Mouse (Mus musculus): Measurements from ENCODE around the gene Ntn4.
A peak's percentile ranks its signal among the peaks of the same experiment; 100 is the strongest.

The Ntn4 gene

DNA sequence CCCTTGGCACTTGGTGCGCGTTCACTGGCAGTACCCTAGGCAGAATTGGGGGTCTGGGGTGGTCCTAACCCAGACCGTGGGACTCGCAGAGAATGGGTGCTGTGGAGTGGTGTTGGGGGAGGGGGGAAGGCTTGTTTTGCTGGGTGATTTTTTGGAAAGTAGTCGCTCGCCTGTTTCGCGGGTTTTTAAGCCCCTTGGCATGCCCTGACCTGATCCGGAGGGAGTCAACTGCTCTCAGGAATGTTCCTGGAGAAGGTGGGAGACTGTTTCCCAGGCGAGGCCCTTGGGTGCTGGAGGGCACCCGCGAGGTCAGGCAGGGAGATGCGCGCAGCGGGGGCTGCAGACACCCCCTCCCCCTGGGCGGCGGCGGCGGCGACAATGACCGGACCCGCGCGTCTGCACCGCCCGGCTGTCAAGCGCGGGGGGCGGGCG lies at the start of gene Ntn4:
TSS of gene Ntn4 (plus strand) at position 161 of the 432 bp plus-strand sequence.
- DNase-seq (ENCODE audit: low read depth): peak; percentile 20

DNA sequence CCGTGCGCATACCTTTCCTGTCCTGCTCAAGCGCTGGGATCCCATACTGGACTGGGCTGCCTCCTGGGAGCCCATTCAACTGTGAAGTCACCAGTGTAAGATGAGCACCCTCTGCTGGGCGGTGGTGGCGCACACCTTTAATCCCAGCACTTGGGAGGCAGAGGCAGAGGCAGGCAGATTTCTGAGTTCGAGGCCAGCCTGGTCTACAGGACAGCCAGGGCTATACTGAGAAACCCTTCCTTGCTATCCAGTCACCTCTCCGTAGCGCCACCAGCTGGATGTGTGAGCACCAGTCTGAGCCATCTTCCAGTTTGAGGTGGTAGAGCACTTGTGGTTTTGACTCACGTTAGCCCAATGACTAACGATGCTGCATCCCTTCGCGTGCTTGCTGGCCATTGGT lies 48.0 kb upstream of the Ntn4 start:
- DNase-seq (ENCODE audit: low read depth): peak; percentile 49

DNA sequence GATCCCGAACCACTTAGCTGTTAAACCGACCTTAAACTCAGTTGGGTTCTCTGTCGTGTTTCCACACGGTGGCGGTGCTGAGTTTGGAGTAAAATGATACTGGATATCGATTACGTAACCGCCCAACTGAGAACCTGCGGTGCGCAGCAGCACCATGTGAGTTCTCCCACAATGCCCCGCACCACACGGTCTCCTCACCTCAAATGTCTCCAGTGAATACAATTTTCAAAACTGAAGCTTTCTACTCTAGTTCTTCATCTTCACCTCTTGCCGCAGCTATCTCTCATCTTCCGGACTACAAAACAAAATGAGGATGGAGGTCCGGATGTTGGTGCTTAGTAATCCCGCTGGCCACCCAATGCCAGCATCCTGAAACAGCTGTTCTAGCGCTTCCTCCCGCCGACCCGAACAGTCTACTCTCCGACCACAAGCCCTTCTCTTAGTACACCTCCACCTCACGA lies 46.4 kb upstream of the Ntn4 start:
- peak; percentile 94 for DNase-seq (ENCODE audit: low read depth)

DNA sequence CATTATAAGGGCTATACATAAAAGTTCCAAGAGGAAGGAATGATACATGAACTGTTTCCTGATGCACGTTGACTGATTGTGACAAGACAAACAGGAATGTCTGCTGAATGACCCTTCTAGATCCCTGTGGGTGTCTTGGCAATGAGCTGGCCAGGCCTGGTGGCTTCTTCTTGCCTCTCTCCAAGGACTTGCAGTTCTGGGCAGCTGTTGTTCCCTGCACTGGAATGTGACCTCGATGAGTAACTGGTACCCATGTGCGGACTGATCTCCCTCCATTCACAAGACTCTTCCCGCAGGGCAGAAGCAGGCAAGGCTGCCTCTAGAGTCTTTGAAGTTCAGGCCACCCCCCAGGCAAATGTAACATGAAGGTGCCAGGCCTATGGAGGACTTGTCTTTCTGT lies 44.6 kb upstream of the Ntn4 start:
- no peak for DNase-seq (ENCODE audit: low read depth)

DNA sequence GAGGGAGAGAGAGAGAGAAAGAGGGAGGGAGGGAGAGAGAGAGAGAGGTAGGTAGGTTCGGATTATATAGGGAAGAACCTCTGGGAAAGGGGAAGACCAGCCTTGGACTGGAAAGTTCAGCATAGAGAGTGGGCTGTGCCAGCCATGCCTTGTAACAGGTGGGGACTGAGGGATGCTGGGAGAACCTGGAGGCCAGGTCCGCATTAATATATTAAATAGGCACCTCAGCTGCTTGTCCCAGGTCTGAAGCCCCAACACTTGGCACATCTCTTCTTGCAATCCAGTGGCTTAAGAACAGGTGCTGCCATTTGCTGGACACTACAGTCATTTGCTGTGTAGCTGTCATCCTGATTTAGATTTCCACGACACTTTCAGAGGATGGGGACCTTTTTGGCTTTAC lies 43.8 kb upstream of the Ntn4 start:
- DNase-seq (ENCODE audit: low read depth): no peak

DNA sequence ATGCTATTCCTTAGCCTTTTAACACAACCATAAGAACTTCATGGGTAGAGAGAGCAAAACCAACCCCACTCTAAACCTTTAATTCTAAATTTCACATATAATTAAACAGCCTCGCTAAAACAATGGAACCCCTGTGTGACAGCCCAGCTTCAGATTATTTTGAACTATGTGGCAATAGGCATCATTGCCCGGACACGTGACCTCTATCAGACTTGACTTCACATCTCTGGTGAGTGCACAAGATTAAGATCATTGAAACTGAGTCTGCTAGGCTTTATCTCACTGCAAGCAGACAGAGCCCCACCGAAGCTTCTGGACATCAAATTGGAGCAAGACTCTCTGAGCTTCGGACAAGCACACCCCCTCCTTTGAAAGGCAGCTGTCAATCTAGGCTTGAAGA lies 38.2 kb upstream of the Ntn4 start:
- DNase-seq (ENCODE audit: low read depth): no peak

DNA sequence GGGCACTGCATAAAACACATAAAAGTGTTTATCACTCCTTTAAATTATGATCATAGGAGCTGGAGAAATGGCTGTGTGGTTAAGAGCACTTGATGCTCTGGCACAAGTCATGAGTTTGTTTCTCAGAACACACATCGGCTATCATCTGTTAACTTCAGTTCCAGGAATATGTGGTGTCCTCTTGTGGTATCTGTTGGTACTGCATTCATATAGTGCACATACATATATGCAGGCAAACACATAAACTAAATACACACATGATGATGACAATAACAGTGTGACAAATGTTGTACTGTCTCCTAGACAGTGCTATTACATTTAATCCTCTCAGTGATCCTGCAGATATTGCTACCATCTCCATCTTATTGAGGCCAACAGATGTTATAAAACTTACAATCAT lies 37.2 kb upstream of the Ntn4 start:
- peak; percentile 30 for DNase-seq (ENCODE audit: low read depth)

DNA sequence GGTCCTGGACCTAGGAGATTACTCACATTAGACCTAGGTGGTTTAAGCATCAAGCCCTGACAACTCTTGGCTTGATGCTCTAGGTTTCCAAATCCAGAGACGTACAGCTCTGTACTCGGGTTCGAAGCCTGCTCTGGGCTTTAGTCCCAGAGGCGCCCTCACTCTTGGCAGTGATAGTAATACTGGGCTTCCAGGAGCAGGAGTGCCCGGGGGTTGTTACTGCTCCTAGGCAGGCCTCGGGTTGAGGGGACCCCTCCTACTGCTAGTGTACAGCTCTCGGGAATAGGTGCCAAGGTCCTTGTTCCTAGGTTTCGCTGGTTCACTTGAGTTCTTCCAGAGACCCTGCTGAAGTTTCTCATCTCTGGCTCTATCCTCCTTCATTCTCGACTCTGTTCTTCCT lies 34.2 kb upstream of the Ntn4 start:
- no peak for DNase-seq (ENCODE audit: low read depth)

DNA sequence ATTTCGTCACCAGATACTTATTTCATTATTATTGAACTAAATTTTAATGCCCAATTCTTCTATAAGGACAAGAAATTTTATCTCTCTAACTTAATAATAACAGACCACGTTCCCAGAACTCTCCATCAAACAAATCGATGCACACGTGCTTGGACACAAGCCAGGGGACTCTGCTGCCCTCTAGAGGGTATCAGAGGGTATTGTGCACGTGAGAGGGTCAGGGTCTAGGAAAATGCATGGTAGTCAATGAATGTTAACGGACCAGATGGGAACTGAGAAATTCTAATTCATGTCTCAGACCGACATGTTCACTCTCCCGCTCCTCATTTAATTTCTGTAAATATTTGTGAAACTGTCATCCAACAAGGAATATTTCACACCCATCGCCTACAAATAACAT lies 32.4 kb upstream of the Ntn4 start:
- DNase-seq (ENCODE audit: low read depth): peak; percentile 65

DNA sequence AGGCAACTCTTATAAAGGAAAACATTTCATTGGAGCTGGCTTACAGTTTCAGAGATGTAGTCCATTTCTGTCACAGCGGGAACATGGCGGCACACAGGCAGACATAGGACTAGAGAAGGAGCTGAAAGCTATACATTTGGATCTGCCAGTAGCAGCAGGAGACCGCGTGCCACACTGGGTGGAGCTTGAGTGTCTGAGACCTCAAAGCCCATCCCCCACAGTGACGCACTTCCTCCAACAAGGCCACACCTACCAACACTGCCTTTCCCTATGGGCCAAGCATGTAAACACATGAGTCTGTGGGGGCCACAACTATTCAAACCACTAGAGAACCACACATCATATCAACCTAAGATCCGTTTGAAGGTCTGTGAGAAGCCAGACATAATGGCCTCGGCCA lies 31.2 kb upstream of the Ntn4 start:
- no peak for DNase-seq (ENCODE audit: low read depth)

DNA sequence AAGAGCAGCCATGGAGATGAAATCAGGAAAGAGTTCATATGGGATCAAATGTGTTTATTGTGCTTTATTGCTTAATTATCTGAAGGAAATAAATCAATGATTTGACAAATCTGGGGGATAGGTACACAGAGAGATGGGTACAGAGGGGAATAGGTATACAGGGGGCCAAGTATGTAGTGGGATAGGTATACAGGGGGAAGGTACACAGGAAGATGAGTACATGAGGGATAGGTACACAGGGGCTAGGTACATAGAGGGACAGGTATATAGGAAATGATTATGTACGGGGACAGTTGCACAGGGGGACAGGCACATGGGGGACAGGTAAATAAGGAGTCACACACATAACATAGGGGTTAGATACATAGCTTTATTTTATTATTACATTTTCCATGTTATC lies 29.6 kb upstream of the Ntn4 start:
- no peak for DNase-seq (ENCODE audit: low read depth)

DNA sequence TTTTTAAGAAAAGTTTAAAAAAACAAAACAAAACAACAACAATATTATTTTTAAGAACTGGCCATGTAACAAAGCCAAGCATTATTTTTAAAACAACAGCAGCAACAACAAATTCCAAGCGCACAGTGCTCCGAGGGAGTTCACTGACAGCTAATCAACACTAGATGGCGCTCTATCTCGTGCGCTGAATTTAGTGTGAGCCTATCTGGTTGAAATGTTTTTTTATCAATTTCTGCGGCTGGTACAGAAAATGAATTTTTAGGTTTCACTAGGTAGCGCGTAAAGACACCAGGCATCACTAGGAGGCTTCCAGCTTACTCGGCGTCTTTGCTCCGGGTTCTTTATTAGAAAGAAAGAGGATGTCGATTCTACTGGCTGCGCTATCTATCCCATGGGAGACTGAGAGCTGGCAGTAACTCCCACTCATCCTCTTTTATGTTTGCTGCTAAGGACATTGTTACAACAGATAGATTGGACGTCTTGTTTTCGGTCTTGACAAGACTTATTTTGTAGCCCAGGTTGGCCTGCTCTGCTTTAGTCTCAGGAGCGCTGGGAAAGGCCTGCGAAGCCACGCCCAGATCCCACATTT lies 29.0 kb upstream of the Ntn4 start:
- DNase-seq (ENCODE audit: low read depth): peak; percentile 76

DNA sequence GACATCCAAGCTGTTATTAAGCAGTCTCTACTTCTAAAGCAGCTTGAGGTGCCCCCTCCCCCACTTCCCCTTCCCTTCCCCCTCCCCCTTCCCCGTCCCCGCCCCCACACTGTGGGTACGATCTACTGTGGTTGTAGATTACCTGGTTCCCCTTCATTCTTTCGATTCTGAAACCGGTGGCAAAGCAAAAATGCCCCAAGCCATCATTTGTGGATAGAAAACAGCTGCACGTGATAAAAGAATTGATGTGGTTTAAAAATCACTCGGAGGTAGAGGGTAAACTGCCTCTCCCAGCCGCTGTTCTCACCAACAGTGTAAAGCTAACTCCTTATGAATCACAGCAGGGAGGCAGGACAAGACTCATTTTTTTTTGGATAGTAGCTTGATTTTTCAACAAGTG lies 25.6 kb upstream of the Ntn4 start:
- DNase-seq (ENCODE audit: low read depth): peak; percentile 60

DNA sequence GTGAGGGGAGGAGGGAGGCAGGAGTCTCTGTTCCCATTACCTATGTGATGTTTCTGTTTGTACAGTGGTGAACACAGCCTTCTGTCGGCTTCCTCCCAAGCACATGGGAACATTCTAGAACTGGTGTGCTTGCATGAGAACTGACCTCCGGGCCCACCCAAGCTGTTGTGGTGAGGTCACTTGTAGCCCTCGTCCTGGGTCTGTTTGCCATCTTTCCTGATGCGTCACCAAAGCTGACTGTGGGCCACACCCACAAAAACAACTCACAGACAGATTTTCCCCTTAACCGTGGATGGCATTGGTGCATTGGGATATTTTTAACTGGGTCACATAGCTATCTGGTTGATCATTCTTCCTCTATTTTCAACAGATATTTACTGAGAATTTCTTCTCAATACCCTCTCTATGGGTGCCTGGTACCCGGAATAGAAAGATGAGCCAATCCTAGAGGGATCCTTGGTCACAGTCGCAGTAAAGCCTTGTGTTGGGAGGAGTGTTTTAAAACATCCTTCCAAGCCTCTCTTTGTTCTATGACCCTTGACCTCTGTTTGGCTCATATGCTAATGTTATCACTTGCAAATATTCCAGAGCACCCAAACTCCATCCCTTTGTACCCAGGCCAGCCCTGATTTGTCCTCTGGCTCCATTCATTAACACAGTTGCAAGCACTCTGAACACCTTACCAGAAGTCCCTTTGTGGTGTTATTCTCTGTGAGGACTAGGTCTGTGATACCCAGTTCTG lies 19.9 kb upstream of the Ntn4 start:
- no peak for DNase-seq (ENCODE audit: low read depth)

DNA sequence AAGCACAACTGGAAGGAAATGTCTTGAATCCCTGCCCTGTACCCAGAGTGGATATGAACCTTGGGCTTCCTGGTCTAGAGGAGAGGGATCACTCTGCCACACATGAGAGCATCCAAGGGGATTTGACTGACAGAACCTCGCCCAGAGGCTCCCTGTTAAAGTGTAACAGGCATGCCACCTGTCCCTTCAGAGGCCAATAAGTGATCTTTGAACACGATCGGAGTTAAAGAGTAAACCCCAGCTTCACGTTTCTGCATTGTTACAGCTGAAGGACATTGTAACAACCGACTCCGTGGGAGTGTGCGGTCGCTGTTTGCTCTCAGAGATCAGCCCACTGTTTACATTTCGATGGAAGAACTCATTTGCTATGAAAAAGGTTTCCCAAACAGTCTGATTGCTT lies 16.8 kb upstream of the Ntn4 start:
- no peak for DNase-seq (ENCODE audit: low read depth)

DNA sequence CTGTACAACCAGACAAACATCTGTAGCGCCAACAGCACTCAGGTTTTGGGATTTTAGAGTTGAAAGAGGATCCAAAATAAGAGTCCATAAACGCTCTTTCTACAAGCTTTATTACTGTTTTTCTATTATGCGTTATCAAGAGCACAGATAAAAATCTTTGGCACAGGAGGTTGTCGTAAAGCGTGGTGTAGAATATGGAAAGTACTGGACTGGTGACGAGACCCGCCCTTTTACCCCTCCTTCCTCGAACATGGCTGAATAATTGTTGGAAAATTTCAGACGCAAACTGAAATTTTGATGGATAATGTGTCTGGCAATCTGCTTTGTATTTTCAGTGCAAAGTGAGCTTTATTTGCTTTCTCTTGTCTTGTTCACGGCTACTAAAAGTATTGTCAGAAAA lies 16.3 kb upstream of the Ntn4 start:
- no peak for DNase-seq (ENCODE audit: low read depth)

DNA sequence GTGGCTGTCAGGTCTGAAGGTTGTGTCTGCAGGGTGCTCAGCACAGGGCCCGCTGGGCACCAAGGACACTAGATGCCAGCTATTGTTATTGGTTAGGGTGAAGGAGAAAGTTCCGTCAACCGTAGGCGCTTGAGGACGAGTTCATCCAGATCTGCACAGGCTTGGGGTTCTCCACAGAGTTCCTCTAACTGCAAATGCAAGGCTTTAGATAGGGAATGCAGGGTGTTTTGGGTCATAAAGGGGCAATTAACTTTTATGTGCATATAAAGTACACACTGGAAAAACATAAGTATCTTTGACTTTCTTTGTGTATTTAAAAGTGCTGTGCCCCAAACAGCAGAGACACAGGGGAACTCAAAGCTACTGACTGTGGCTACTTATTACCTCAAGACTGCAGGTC lies 10.2 kb upstream of the Ntn4 start:
- no peak for DNase-seq (ENCODE audit: low read depth)

DNA sequence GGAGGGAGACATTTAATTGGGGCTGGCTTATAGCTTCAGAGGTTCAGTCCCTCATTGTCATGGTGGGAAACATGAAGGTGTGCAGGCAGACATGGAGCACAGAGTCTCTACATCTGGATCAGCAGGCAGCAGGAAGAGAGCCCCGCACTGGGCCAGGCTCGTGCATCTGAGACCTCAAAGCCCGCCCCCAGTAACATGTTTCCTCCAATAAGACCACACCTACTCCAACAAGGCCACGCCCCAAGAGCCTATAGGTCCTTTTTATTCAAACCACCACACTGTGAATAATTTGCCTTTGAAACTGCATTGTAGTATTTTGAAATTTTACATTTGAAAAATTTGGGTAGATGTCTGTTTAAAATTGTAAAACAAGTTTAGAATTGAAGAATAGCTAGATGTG lies 8.4 kb upstream of the Ntn4 start:
- DNase-seq (ENCODE audit: low read depth): no peak

DNA sequence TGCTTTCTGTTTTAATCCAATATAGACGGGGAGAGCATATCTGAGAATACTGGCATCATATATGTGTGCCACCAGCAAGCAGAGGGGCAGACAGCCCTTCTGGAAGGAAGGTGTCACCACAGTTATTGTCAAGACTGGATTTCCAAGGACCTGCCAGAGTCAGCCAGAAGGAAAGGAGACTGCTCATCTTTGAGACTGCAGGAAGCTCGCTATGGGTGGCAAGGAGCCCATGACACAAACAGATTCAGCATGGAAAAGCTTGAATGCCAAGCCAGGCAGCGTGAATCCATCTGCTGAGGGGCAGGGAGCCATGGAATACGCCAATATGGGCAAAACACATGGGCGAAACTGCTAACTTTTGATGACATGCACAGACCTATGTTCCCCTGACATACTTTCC lies 6.9 kb upstream of the Ntn4 start:
- no peak for DNase-seq (ENCODE audit: low read depth)

DNA sequence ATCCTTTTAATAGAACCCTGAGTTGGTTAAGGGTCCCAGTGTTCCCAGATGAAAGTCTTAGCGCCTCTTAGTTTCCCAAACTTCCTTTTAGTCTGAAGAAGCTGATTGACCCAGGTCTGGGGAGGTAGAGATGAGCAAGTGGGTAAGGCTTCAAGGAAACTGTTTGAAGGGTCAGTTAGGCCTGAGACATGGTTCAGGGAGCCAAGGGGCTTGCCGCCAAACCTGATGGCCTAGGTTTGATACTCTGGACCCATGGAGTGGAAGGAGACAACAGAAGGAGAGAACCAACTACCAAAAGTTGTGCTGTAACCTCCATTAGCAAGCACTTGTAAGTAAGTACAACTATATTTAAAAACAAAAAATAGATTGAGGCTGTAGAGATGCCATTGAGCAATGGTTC lies 6.5 kb upstream of the Ntn4 start:
- DNase-seq (ENCODE audit: low read depth): no peak

DNA sequence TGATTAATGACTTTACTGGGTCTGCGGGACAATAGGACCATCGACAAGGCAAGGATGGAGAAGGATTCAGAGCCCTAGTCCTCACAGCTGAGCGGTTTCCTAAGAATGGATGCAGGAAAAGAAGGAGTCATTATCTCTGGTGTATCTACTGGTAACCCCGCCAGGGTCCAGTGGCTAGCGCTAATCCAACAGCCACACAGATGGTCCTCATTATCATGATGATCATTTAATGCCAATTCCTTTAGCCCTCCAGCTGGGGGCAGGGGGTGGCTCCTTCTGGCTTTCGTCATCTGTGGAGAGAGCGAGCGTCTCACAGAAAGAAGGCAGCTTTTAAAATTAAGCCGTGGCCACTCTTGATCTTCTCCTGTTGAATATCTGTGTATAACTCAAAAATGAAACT lies 4.5 kb upstream of the Ntn4 start:
- no peak for DNase-seq (ENCODE audit: low read depth)

DNA sequence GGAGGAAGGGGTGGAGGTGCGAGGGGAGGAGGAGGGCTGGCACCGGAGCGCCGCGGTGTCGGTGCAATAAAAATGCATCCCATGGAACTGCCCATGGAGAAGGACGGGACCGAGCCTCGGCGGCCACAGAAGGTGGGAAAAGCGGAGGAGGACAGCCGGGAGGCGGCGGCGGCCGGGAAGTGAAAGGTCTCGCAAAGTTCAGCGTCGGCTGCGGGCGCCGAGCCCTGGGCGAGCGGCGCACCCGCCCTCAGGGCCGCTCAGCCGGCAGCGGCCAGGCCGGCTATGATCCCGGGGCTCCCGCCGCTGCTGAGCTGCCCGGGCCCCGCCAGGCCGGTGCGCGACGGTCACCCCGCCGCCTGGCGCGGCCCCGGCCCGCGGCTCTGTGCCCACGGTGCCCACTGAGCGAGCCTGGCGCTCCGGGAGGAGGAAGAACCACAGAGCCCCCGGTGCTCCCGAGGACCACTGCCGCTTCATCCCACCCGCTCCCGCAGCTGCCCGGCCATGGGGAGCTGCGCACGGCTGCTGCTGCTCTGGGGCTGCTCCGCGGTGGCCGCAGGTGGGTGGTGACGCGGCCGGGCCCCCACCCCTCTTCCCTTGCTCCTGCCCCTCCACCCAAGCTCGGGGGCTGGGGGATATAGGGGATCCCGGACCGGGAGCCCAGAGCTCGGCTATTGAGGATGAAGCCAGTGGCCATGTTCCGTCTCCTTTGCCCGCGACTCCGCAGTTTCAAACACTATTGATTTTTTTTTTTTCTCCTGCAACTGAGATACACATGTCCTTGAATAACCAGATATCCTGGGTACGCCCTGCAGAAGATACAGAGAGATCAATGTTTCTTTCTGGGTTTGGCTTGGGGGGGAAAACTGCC lies 706 bp downstream of the Ntn4 start:
- DNase-seq (ENCODE audit: low read depth): peak; percentile 26
